Mouse (Mus musculus) liver, embryonic 16.5 days (tissue): ENCODE results near the gene Jade1. TPM values are rescaled to one million over a fixed set of nuclear protein-coding genes. Genes with fewer than 3 reads are reported as not detected.
A peak's percentile ranks its signal among the peaks of the same experiment; 100 is the strongest.

ENCODE experiments used
- ATAC-seq: fragments of 200-750 bp; cut with Nextera tagmentation; 2 replicates; pipeline ENCODE4 v1.8.0; 2017; ENCODE audit warnings: low read depth, mild to moderate bottlenecking, moderate number of reproducible peaks, moderate library complexity
- H3K27ac ChIP-seq: fragments of 300-500 bp; sonication (generic); 2 replicates; pipeline ENCODE4 v1.5.1; 2014; ENCODE audit warnings: mild to moderate bottlenecking, low read length
- H3K27me3 ChIP-seq: fragments of 300-500 bp; sonication (generic); 2 replicates; pipeline ENCODE4 v1.6.1; 2014; ENCODE audit warnings: low read depth, low read length, mixed read lengths; ENCODE audit not compliant: control insufficient read depth, insufficient read depth
- H3K36me3 ChIP-seq: fragments of 300-500 bp; sonication (generic); 2 replicates; pipeline ENCODE4 v1.6.1; 2014; ENCODE audit warnings: mild to moderate bottlenecking; ENCODE audit not compliant: control insufficient read depth, insufficient read depth
- H3K4me1 ChIP-seq: fragments of 300-500 bp; sonication (generic); 2 replicates; pipeline ENCODE4 v1.6.1; 2014; ENCODE audit warnings: low read depth, low read length, mixed read lengths; ENCODE audit not compliant: control insufficient read depth
- H3K4me2 ChIP-seq: fragments of 300-500 bp; sonication (generic); 2 replicates; pipeline ENCODE4 v1.6.1; 2014; ENCODE audit warnings: low read depth, low read length, mixed read lengths
- H3K4me3 ChIP-seq: fragments of 300-500 bp; sonication (generic); 2 replicates; pipeline ENCODE4 v1.5.1; 2014; ENCODE audit warnings: low read depth, mild to moderate bottlenecking, low read length
- H3K9ac ChIP-seq: fragments of 300-500 bp; sonication (generic); 2 replicates; pipeline ENCODE4 v1.6.1; 2014; ENCODE audit warnings: low read depth, low read length
- H3K9me3 ChIP-seq: fragments of 300-500 bp; sonication (generic); replicated peaks from 2 replicates; pipeline ENCODE4 v1.6.1; 2016; ENCODE audit warnings: low read length; ENCODE audit not compliant: control insufficient read depth
- WGBS: fragments of 180-500 bp; shearing (Covaris S2); extraction: QIAGEN DNeasy Blood & Tissue Kit; methylation state at CpG from one replicate; pipeline ENCODE4 v1.1.7; 2014; ENCODE audit not compliant: insufficient replicate concordance; 5-methylcytosine and 5-hydroxymethylcytosine counted together
- polyA plus RNA-seq: library from polyadenylated mRNA; unstranded; fragments of >200 nt; fragmentation: Nextera tagmentation; extraction: Ambion mirVana; gene quantifications from 2 replicates; pipeline ENCODE4 v1.2.1, GENCODE M21; 2015

Jade1 gene
- polyA plus RNA-seq = 6.5 and 6.8 TPM in 2 replicates

DNA sequence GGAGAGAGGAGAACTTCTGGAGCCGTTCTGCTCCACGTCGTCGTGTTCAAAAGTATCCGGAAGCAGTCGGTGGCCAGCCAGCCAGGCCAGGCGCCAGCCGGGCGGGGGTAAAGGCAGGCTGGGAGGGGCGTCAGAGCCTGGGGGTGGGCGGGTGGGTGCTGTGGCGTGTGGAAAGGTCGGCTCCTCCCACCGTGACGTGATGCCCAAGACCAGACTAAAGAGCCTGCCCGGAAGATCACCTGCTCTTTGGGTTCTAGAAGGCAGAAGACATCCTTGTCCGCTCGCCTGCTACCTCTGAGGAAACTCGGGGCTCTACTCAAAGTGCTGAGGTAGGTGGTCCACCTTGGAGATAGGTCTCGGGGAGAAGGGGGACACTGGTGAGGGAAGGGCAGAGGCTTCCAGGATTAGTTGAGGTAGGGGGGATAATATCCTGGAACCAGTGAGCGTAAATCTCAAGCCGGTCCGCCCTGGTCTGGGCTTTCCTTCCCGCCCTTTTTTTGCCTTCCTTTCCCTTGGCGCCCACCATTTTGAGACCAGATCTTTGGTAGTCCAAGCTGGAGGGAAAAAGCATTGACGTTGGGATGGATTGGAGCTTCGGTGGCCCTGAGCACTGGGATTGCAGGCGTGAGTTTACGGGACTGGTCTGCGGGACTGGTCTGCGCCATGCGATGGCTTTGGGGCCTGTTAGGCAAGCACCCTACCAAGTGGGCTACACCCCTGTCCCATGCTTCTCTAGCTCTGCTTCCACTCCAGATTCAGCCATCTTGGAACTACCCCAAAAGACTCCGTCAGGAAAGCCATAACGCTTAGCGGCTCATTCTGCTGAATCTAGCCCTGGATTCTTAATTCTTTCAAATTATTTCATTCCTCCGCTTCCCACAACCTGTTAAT, at the start of gene Jade1:
Gene Jade1 (plus strand): TSS at position 241 of the 891 bp plus-strand sequence.
- WGBS = 81% methylated on average over 35 of the region's 36 CpGs
- Histone ChIP-seq H3K4me3 (no peak within 1 kb of the TSS), H3K9me3 (no peaks in the 10 kb centered on the region), H3K27ac (no peak within 1 kb of the TSS), H3K36me3 (no peaks in the 10 kb centered on the region), H3K4me2 (no peak within 1 kb of the TSS), H3K9ac (no peak within 1 kb of the TSS), H3K4me1 (peaks cover 6% of the 10 kb centered on the region), H3K27me3 (no peaks in the 10 kb centered on the region)
- ATAC-seq = no peak

DNA sequence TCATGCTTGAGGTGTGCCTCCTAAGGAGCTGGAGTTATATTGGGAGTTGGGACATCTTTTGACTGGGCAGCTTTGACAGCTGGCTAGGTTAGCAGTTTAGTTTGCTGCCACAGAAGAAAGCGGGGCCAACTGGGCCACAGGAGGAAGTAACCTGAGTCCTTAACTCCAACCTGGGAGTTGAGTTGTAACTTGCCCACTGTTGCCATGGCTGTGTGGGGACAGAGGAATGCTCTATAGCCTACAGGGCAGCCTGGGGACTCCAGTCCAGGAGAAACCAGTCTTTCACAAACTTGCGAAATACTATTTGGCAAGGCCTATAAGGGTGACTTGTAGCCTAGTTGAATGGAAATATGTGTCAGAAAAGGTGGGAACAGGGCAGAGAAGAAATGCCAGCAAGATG, 46.1 kb upstream of the Jade1 start:
- Histone ChIP-seq H3K36me3 (no peaks in the 10 kb centered on the region), H3K4me2 (no peak overlapping the region), H3K27me3 (no peaks in the 10 kb centered on the region), H3K9ac (no peak overlapping the region), H3K27ac (no peak overlapping the region), H3K9me3 (no peaks in the 10 kb centered on the region), H3K4me1 (no peaks in the 10 kb centered on the region), H3K4me3 (no peak overlapping the region)
- WGBS = 56% methylated on average over 2 of the region's 2 CpGs
- ATAC-seq = peak; percentile 81

DNA sequence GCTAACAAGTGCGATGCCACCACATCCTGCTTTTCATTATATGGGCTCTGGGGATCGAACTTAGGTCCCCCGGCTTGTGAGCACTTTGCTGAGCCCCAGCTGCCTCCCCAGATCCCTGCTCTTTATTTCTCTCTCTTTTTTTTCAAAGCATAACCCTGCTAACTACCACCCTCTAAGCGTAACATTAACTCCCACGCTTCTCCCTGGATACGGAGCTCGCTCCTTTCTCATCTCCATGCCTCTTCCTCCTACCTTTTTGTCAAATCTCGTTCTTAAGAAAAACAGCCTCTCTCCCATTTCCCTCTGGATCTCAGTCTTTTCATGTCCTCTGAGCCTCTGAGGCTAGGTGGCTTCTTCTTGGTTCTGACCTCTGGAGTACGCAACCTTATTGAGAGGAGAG, 45.3 kb upstream of the Jade1 start:
- Histone ChIP-seq H3K4me1 (no peaks in the 10 kb centered on the region), H3K9ac (no peak overlapping the region), H3K4me2 (no peak overlapping the region), H3K36me3 (no peaks in the 10 kb centered on the region), H3K9me3 (no peaks in the 10 kb centered on the region), H3K27me3 (no peaks in the 10 kb centered on the region), H3K4me3 (no peak overlapping the region), H3K27ac (no peak overlapping the region)
- 71% methylated on average over 9 of the region's 9 CpGs for WGBS
- ATAC-seq = no peak

DNA sequence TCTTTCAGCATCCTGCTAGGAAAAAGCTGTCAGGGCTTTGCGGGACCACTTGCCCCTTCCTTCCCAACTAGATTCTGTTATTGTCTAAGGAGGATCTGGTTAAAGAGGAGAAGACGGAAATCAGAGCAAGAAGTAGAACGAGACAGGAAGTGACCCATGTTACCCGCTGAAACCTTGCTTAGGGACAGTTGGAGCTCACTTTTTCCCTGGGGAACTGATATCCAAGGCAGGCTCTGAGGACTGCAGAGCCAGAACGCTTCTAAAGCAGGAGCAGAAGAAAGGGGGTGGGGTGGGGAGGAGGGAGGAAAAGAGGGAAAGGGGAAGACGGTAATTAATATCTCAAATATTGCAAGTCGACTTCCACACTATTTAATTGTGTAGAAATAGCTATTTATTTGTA, 44.8 kb upstream of the Jade1 start:
- Histone ChIP-seq H3K4me1 (no peaks in the 10 kb centered on the region), H3K9me3 (no peaks in the 10 kb centered on the region), H3K4me2 (no peak overlapping the region), H3K36me3 (no peaks in the 10 kb centered on the region), H3K27ac (no peak overlapping the region), H3K9ac (no peak overlapping the region), H3K4me3 (no peak overlapping the region), H3K27me3 (no peaks in the 10 kb centered on the region)
- ATAC-seq = no peak
- WGBS = 45% methylated on average over 7 of the region's 7 CpGs

DNA sequence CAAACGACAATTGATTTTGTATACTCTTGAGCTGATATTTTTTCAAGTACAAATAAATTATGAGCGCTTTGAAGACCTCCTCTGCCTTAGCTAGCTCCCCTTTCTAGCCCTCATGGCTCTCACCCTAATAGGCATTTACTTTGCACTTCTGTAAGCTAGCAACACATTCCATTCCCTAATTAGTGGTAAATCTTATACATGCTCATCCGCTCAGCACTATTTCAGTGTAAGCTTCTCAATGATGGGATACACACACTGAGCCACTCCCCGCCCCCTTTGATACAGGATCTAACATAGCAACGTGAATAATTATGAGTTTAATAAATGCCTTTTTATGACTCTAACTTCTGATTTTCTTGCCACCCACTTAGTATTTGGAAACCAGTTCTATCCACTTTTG, 41.5 kb upstream of the Jade1 start:
- Histone ChIP-seq H3K36me3 (no peaks in the 10 kb centered on the region), H3K27ac (no peak overlapping the region), H3K9me3 (no peaks in the 10 kb centered on the region), H3K4me2 (no peak overlapping the region), H3K27me3 (no peaks in the 10 kb centered on the region), H3K4me1 (no peaks in the 10 kb centered on the region), H3K9ac (no peak overlapping the region), H3K4me3 (no peak overlapping the region)
- no peak for ATAC-seq
- 59% methylated on average over 5 of the region's 5 CpGs for WGBS

DNA sequence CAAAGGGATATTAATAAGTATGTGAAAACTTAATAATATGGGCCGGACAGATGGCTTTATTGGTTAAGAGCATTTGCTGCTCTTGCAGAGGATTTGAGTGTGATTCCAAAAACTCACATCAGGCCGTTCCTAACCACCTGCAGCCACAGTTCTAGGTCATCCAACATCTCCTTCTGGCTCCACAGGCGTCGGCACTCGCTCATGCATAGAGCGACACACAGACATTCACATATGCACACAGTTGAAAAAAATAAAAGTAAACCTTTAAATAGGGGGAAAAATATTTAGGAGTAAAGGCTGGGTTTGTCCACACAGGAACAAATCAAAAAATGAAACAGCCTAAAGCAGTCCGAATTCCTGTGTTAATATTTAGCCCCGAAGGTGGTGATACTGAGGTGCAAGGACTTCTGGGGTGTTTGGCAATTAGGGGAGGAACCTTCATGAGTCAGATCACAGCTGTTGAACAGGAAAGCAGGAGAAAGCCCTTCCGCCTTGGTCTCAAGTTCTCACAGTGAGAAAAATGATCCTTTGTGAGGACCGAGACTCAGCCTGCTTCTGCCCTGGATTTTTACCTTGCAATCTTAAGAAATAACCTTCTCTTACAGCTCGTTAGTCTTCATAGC, 40.7 kb upstream of the Jade1 start:
- H3K4me3 ChIP-seq = no peak overlapping the region
- no peak overlapping the region for H3K9ac ChIP-seq
- no peaks in the 10 kb centered on the region for H3K9me3 ChIP-seq
- H3K27me3 ChIP-seq = no peaks in the 10 kb centered on the region
- no peak overlapping the region for H3K27ac ChIP-seq
- ATAC-seq = no peak
- 62% methylated on average over 11 of the region's 11 CpGs for WGBS
- no peaks in the 10 kb centered on the region for H3K4me1 ChIP-seq
- no peak overlapping the region for H3K4me2 ChIP-seq
- no peaks in the 10 kb centered on the region for H3K36me3 ChIP-seq

DNA sequence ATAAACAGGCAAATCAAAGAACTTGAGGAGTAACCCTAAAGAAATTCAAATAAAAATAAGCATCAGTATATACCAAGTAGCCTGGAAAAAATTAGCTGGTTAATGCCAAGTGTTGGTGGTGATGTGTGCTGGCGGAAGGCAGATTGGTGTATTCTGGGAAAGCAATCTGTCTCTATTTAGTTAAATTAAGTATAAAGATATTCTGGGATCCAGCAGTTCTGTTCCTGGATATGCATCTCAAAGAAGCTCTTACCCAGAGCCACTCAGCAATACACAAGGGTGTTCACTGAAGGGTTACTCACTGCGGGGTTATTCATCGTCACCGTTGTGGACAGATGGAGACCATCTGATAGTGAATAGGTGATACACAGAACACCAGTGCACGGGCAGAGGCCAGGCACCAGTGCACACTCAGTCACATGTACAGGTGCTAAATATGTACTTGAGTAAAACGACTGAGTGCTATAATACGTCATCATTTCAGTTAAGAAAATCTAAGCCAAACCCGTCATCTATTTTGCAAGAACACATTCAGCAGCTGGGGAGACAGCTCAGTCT, 38.5 kb upstream of the Jade1 start:
- Histone ChIP-seq H3K9ac (no peak overlapping the region), H3K9me3 (no peaks in the 10 kb centered on the region), H3K36me3 (no peaks in the 10 kb centered on the region), H3K4me1 (no peaks in the 10 kb centered on the region), H3K4me2 (no peak overlapping the region), H3K27me3 (no peaks in the 10 kb centered on the region), H3K27ac (no peak overlapping the region), H3K4me3 (no peak overlapping the region)
- ATAC-seq = no peak
- 72% methylated on average over 8 of the region's 8 CpGs for WGBS

DNA sequence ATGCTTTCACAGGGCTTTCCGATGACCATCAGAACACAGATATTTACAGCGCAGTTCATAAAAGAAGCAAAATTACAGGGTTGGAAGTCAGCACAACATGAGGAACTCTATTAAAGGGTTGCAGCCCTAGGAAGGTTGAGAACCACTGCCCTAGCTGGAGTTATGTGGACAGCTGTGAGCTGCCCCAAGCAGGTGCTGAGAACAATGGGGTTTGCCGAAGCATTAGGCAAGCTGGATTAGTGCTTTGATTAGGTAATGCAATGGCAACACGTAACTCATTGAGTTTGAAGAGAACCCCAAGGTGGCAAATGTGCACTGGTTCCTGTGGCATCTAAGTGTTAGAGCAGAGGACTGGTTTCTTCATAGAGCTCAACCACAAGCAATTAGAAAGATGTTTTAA, 34.6 kb upstream of the Jade1 start:
- WGBS = 74% methylated on average over 4 of the region's 4 CpGs
- H3K4me1 ChIP-seq = no peaks in the 10 kb centered on the region
- no peaks in the 10 kb centered on the region for H3K27me3 ChIP-seq
- H3K9ac ChIP-seq = no peak overlapping the region
- H3K36me3 ChIP-seq = no peaks in the 10 kb centered on the region
- no peak overlapping the region for H3K4me3 ChIP-seq
- H3K4me2 ChIP-seq = no peak overlapping the region
- no peaks in the 10 kb centered on the region for H3K9me3 ChIP-seq
- H3K27ac ChIP-seq = no peak overlapping the region
- no peak for ATAC-seq

DNA sequence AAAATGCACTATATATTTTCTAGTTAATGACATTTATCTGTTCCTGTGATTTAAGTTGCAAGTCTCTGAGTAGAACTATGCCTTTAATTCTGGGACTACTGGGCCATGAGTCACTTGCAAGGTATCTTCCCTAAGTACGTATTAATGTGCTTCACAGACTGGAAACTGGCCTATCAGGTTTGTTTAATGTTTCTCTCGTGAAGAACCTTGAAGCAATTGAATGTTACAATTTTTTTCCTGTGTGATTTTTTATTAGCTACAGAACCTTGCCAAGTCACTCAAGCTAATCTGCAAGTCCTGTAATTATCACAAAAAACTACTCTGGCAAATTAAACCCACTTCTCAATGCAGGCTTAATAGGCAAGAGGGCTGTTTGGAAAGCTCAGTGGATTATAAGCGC, 33.8 kb upstream of the Jade1 start:
- H3K4me3 ChIP-seq = no peak overlapping the region
- no peak overlapping the region for H3K9ac ChIP-seq
- H3K4me2 ChIP-seq = no peak overlapping the region
- H3K36me3 ChIP-seq = no peaks in the 10 kb centered on the region
- H3K4me1 ChIP-seq = no peaks in the 10 kb centered on the region
- 66% methylated on average over 3 of the region's 3 CpGs for WGBS
- no peak overlapping the region for H3K27ac ChIP-seq
- no peak for ATAC-seq
- H3K27me3 ChIP-seq = no peaks in the 10 kb centered on the region
- H3K9me3 ChIP-seq = no peaks in the 10 kb centered on the region
